Mouse (Mus musculus): ENCODE measurements around the gene Tnfsf13b. TPM values are rescaled to one million over a fixed set of nuclear protein-coding genes. Genes with fewer than 3 reads are reported as not detected.

Gene Tnfsf13b
- polyA plus RNA-seq, 1 experiment from 2014 or later: 0.69 TPM

DNA sequence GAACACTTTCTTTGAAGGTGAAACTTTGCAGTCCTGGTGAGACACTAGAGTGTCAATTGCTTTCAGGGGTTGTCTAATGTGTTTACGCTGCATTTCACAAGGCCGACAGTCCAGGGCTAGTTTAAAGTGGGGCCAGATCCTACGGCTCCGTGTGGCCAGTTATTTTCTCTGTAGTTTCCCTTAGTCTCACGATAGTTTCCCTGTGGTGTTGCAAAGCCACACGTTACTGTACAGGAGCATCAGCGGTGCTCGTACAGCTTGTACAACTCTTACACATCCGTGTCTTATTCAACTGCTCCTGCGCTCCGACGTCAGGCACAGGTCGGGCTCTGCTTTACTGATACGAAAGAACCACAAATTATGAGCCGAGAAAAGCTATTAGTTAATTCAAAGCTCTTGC lies 29.3 kb upstream of the Tnfsf13b start:
- TF ChIP-seq EP300 (IDR thresholded peaks at IDR 0.05; ENCODE audit: low read depth) (no peak), CTCF (IDR thresholded peaks at IDR 0.05; ENCODE audit: low read depth) (no peak)
- peaks cover 14% of the 10 kb centered on the region for H3K36me3 ChIP-seq (replicated peaks; ENCODE audit: insufficient read depth, low read length)
- H3K27me3 ChIP-seq (ENCODE audit: insufficient read depth, low read length): no peaks in the 10 kb centered on the region
- H3K27ac ChIP-seq (ENCODE audit: low read depth): peak overlapping the region; percentile 7; the same call in 1 of the 2 replicates
- no peaks in the 10 kb centered on the region for H3K9me3 ChIP-seq (ENCODE audit: low read length)
- 36% methylated on average over 15 of the region's 15 CpGs for WGBS (ENCODE audit: insufficient replicate concordance)
- peak overlapping the region; percentile 69 for H3K4me2 ChIP-seq (ENCODE audit: low read depth, low read length)
- H3K4me3 ChIP-seq (ENCODE audit: low read depth, low read length): peak overlapping the region; percentile 83
- peak overlapping the region; percentile 84; the same call in 1 of the 2 replicates for H3K9ac ChIP-seq (replicated peaks)
- peak; percentile 16 for DNase-seq
- H3K4me1 ChIP-seq (ENCODE audit: insufficient read depth): peaks cover 17% of the 10 kb centered on the region
- ATAC-seq: peak; percentile 7; the same call in 1 of the 2 replicates

- Histone ChIP-seq H3K4me2 (ENCODE audit: low read depth, low read length) (peak within 1 kb of the TSS; percentile 69), H3K9ac (replicated peaks) (peak within 1 kb of the TSS; percentile 84), H3K9me3 (ENCODE audit: low read length) (no peaks in the 10 kb centered on the region), H3K27ac (ENCODE audit: low read depth) (peak within 1 kb of the TSS; percentile 89), H3K36me3 (replicated peaks; ENCODE audit: insufficient read depth, low read length) (peaks cover 12% of the 10 kb centered on the region), H3K27me3 (ENCODE audit: insufficient read depth, low read length) (no peaks in the 10 kb centered on the region), H3K4me1 (ENCODE audit: insufficient read depth) (peaks cover 17% of the 10 kb centered on the region), H3K4me3 (ENCODE audit: low read depth, low read length) (peak within 1 kb of the TSS; percentile 83)
- peak; percentile 98 for DNase-seq
- ATAC-seq: peak; percentile 78
- WGBS (ENCODE audit: insufficient replicate concordance): under 1% methylated on average over 65 of the region's 68 CpGs
- no peak for TF ChIP-seq CTCF (IDR thresholded peaks at IDR 0.05; ENCODE audit: low read depth)
- TF ChIP-seq EP300 (IDR thresholded peaks at IDR 0.05; ENCODE audit: low read depth): no peak
These were observed 28.5 kb upstream of the Tnfsf13b start, which contains the start of the genes Lig4 and Abhd13 for GRCm38 (mm10) chr8:9977573-9978314. Lig4 (minus strand) TSS chr8:9977686. Abhd13 (plus strand) TSS chr8:9977707.

DNA sequence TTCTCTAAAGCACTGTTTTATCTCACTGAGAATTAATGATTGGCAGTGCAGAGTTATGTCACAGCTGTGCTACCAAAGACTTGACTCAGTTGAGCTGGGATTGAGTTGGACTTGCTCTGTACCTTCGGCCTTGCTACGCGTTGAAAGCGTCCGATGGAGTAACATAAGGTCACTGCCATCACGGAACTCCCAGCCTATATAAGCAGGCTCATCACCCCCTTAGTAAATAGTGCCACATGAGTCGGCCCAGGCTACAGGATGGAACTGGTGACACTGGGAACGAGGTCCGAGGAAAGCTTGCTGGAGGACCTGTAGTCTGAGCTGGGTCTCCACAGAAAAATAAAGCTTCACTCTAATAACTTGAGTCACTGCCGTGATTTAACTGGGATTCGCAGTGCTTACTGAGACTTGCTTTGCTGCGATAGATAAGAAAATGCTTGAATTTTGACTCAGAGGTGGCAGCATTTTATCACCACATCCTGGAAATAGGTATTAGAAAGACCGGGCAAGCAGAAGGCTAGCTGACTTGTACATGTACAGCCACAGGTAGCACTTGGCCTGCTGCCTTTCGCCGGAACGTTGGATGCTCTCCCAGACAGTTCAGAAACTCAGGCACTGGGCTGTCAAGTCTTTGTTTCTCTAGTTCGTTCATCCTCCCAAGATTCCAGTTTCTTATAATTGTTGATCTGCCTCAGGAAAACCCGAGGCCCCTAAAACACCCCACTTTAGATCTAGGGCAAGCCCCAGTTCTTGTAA lies 27.6 kb upstream of the Tnfsf13b start:
- peak; percentile 15 for DNase-seq
- 45% methylated on average over 18 of the region's 18 CpGs for WGBS (ENCODE audit: insufficient replicate concordance)
- TF ChIP-seq CTCF (IDR thresholded peaks at IDR 0.05; ENCODE audit: low read depth): no peak
- no peak for TF ChIP-seq EP300 (IDR thresholded peaks at IDR 0.05; ENCODE audit: low read depth)
- Histone ChIP-seq H3K4me3 (ENCODE audit: low read depth, low read length) (peak overlapping the region; percentile 83), H3K4me1 (ENCODE audit: insufficient read depth) (peaks cover 17% of the 10 kb centered on the region), H3K4me2 (ENCODE audit: low read depth, low read length) (peak overlapping the region; percentile 69), H3K9ac (replicated peaks) (peak overlapping the region; percentile 84), H3K27ac (ENCODE audit: low read depth) (0 out of 2 replicates have a peak overlapping the region, but pooled peaks have one; percentile 89), H3K9me3 (ENCODE audit: low read length) (no peaks in the 10 kb centered on the region), H3K27me3 (ENCODE audit: insufficient read depth, low read length) (no peaks in the 10 kb centered on the region), H3K36me3 (replicated peaks; ENCODE audit: insufficient read depth, low read length) (peaks cover 14% of the 10 kb centered on the region)
- no peak for ATAC-seq

- H3K4me2 ChIP-seq (ENCODE audit: low read depth, low read length): no peak overlapping the region
- H3K27ac ChIP-seq (ENCODE audit: low read depth): no peak overlapping the region
- H3K9ac ChIP-seq (replicated peaks): no peak overlapping the region
- DNase-seq: no peak
- TF ChIP-seq EP300 (IDR thresholded peaks at IDR 0.05; ENCODE audit: low read depth) (no peak), CTCF (IDR thresholded peaks at IDR 0.05; ENCODE audit: low read depth) (no peak)
- no peaks in the 10 kb centered on the region for H3K27me3 ChIP-seq (ENCODE audit: insufficient read depth, low read length)
- H3K36me3 ChIP-seq (replicated peaks; ENCODE audit: insufficient read depth, low read length): peaks cover 17% of the 10 kb centered on the region
- no peak for ATAC-seq
- H3K9me3 ChIP-seq (ENCODE audit: low read length): no peaks in the 10 kb centered on the region
- peaks cover 17% of the 10 kb centered on the region for H3K4me1 ChIP-seq (ENCODE audit: insufficient read depth)
- WGBS (ENCODE audit: insufficient replicate concordance): 58% methylated on average over 1 of the region's 1 CpGs
- no peak overlapping the region for H3K4me3 ChIP-seq (ENCODE audit: low read depth, low read length)
These were observed 26.5 kb upstream of the Tnfsf13b start for GRCm38 (mm10) chr8:9979746-9980145.

DNA sequence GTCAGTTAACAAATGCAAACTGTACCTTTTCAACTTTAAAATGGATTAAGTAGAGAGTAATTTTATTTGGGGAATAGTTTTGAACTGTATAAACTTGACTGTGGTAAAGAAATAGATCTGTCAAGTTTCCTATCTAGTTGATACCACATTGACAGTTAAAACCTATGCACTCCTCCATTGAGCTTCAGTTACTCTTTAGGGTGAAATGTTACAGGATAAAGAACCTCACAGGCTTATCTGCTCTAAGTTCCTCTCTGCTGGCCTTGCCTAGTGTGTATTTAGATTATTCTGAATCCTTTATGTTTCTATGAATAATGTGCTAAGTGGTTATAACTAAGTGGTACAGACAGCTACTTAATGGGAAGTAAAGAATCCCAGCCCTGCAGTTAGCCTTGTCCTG lies 26.1 kb upstream of the Tnfsf13b start:
- Histone ChIP-seq H3K36me3 (replicated peaks; ENCODE audit: insufficient read depth, low read length) (peaks cover 17% of the 10 kb centered on the region), H3K4me3 (ENCODE audit: low read depth, low read length) (no peak overlapping the region), H3K9ac (replicated peaks) (no peak overlapping the region), H3K4me1 (ENCODE audit: insufficient read depth) (peaks cover 17% of the 10 kb centered on the region), H3K27ac (ENCODE audit: low read depth) (no peak overlapping the region), H3K9me3 (ENCODE audit: low read length) (no peaks in the 10 kb centered on the region), H3K4me2 (ENCODE audit: low read depth, low read length) (no peak overlapping the region), H3K27me3 (ENCODE audit: insufficient read depth, low read length) (no peaks in the 10 kb centered on the region)
- ATAC-seq (no peak), DNase-seq (no peak)
- TF ChIP-seq CTCF (IDR thresholded peaks at IDR 0.05; ENCODE audit: low read depth) (no peak), EP300 (IDR thresholded peaks at IDR 0.05; ENCODE audit: low read depth) (no peak)

DNA sequence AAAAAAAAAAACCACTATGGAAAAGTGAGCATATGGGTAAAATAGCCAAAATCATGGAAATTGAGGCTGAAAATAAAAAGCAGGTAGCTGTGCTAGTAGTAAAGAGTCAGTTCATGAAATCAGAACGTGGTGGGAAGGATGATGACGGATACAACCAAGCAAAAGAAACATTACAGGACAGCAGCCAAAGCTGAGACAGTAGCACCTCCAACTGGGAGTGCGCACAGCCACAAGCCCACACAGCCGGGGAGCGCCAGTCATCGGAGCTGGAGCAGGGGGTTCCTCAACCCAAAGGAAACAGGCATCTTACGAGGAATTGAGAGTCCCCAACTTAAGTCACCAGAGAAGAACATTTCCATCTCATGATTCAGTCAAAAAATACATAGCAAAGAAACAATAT lies 2.2 kb upstream of the Tnfsf13b start:
- Histone ChIP-seq H3K9me3 (ENCODE audit: low read length) (no peaks in the 10 kb centered on the region), H3K4me2 (ENCODE audit: low read depth, low read length) (no peak overlapping the region), H3K27me3 (ENCODE audit: insufficient read depth, low read length) (peaks cover 6% of the 10 kb centered on the region; the same call in 1 of the 2 replicates), H3K27ac (ENCODE audit: low read depth) (no peak overlapping the region), H3K36me3 (replicated peaks; ENCODE audit: insufficient read depth, low read length) (no peaks in the 10 kb centered on the region), H3K4me1 (ENCODE audit: insufficient read depth) (0 out of 2 replicates have a peak, but pooled peaks cover 4% of the 10 kb centered on the region), H3K4me3 (ENCODE audit: low read depth, low read length) (no peak overlapping the region), H3K9ac (replicated peaks) (no peak overlapping the region)
- TF ChIP-seq EP300 (IDR thresholded peaks at IDR 0.05; ENCODE audit: low read depth) (no peak), CTCF (IDR thresholded peaks at IDR 0.05; ENCODE audit: low read depth) (no peak)
- 70% methylated on average over 7 of the region's 7 CpGs for WGBS (ENCODE audit: insufficient replicate concordance)
- ATAC-seq: no peak
- DNase-seq: no peak
